Mouse (Mus musculus) E14TG2a.4 (cell line): ENCODE results near the gene Akt2.

Experiments used
- H3K27me3 ChIP-seq: 2 replicates; pipeline ENCODE4 v1.6.1; 2014; ENCODE audit warnings: low read length, control low read depth; ENCODE audit not compliant: insufficient read depth
- H3K36me3 ChIP-seq: 2 replicates; pipeline ENCODE4 v1.6.1; 2014; ENCODE audit warnings: low read length, control low read depth; ENCODE audit not compliant: insufficient read depth
- H3K4me1 ChIP-seq: replicated peaks from 2 replicates; pipeline ENCODE4 v1.6.1; 2014; ENCODE audit warnings: low read depth, low read length, control low read depth
- H3K4me3 ChIP-seq: replicated peaks from 2 replicates; pipeline ENCODE4 v1.5.1; 2014; ENCODE audit warnings: mild to moderate bottlenecking, low read length
- H3K9me3 ChIP-seq: 2 replicates; pipeline ENCODE4 v1.6.1; 2014; ENCODE audit warnings: low read length, control low read depth
- CTCF ChIP-seq: conservative IDR thresholded peaks from 2 replicates; pipeline ENCODE4 v1.5.1; 2014; ENCODE audit warnings: low read length
- NANOG ChIP-seq: IDR thresholded peaks from 2 replicates; pipeline ENCODE4 v1.6.1; 2014; ENCODE audit warnings: borderline replicate concordance, low read length, mixed read lengths
- POU5F1 ChIP-seq: IDR thresholded peaks from 2 replicates; pipeline ENCODE4 v1.6.1; 2014; ENCODE audit warnings: low read length, borderline replicate concordance

The Akt2 gene

GRCm38 (mm10) chr7:27655545-27655944, 64.2 kb downstream of the Akt2 start:
- H3K4me1 ChIP-seq = peaks cover 54% of the 10 kb centered on the region

GRCm38 (mm10) chr7:27656600-27656999, 65.2 kb downstream of the Akt2 start:
- Histone ChIP-seq H3K36me3 (no peaks in the 10 kb centered on the region), H3K9me3 (no peaks in the 10 kb centered on the region), H3K4me1 (peaks cover 48% of the 10 kb centered on the region), H3K4me3 (no peak overlapping the region), H3K27me3 (peaks cover 70% of the 10 kb centered on the region)
- no peak for TF ChIP-seq NANOG
- no peak for TF ChIP-seq CTCF
- no peak for TF ChIP-seq POU5F1

More at GRCm38 (mm10) chr7:27655545-27655944, 64.2 kb downstream of the Akt2 start:
- TF ChIP-seq POU5F1 = no peak
- no peak for TF ChIP-seq NANOG
- no peak for TF ChIP-seq CTCF
- peaks cover 67% of the 10 kb centered on the region for H3K27me3 ChIP-seq
- no peaks in the 10 kb centered on the region for H3K9me3 ChIP-seq
- H3K4me3 ChIP-seq = no peak overlapping the region
- no peaks in the 10 kb centered on the region for H3K36me3 ChIP-seq

GRCm38 (mm10) chr7:27657824-27658395, 66.6 kb downstream of the Akt2 start:
- H3K4me3 ChIP-seq = peak overlapping the region; percentile 72
- H3K4me1 ChIP-seq = peaks cover 45% of the 10 kb centered on the region
- TF ChIP-seq CTCF = no peak
- TF ChIP-seq NANOG = no peak
- TF ChIP-seq POU5F1 = no peak
- 0 out of 2 replicates have a peak, but pooled peaks cover 2% of the 10 kb centered on the region for H3K36me3 ChIP-seq
- H3K27me3 ChIP-seq = peaks cover 75% of the 10 kb centered on the region
- no peaks in the 10 kb centered on the region for H3K9me3 ChIP-seq

- H3K9me3 ChIP-seq = no peaks in the 10 kb centered on the region
- 0 out of 2 replicates have a peak, but pooled peaks cover 2% of the 10 kb centered on the region for H3K36me3 ChIP-seq
- TF ChIP-seq POU5F1 (no peak), CTCF (no peak), NANOG (no peak)
- peaks cover 79% of the 10 kb centered on the region for H3K27me3 ChIP-seq
- peak overlapping the region; percentile 72 for H3K4me3 ChIP-seq
- H3K4me1 ChIP-seq = peaks cover 46% of the 10 kb centered on the region
Observed at GRCm38 (mm10) chr7:27658712-27659663, 67.6 kb downstream of the Akt2 start.

- peaks cover 5% of the 10 kb centered on the region; the same call in 1 of the 2 replicates for H3K36me3 ChIP-seq
- peaks cover 62% of the 10 kb centered on the region for H3K4me1 ChIP-seq
- TF ChIP-seq NANOG = no peak
- TF ChIP-seq POU5F1 = no peak
- no peak for TF ChIP-seq CTCF
- H3K27me3 ChIP-seq = peaks cover 62% of the 10 kb centered on the region
- H3K9me3 ChIP-seq = no peaks in the 10 kb centered on the region
- H3K4me3 ChIP-seq = no peak overlapping the region
Observed at GRCm38 (mm10) chr7:27662038-27662437, 70.7 kb downstream of the Akt2 start.

- Histone ChIP-seq H3K4me1 (peaks cover 41% of the 10 kb centered on the region), H3K4me3 (peak overlapping the region; percentile 90), H3K9me3 (no peaks in the 10 kb centered on the region), H3K27me3 (peaks cover 15% of the 10 kb centered on the region), H3K36me3 (peaks cover 43% of the 10 kb centered on the region)
- no peak for TF ChIP-seq CTCF
- TF ChIP-seq NANOG = no peak
- no peak for TF ChIP-seq POU5F1
Observed at GRCm38 (mm10) chr7:27673064-27673574, 81.8 kb downstream of the Akt2 start.

- H3K9me3 ChIP-seq = no peaks in the 10 kb centered on the region
- peaks cover 37% of the 10 kb centered on the region for H3K36me3 ChIP-seq
- peak overlapping the region; percentile 90 for H3K4me3 ChIP-seq
- peaks cover 15% of the 10 kb centered on the region for H3K27me3 ChIP-seq
- no peak for TF ChIP-seq POU5F1
- no peak for TF ChIP-seq CTCF
- no peak for TF ChIP-seq NANOG
- peaks cover 35% of the 10 kb centered on the region for H3K4me1 ChIP-seq
Observed at GRCm38 (mm10) chr7:27673575-27674131, 82.3 kb downstream of the Akt2 start.

- Histone ChIP-seq H3K9me3 (no peaks in the 10 kb centered on the region), H3K27me3 (peaks cover 15% of the 10 kb centered on the region), H3K4me1 (peaks cover 35% of the 10 kb centered on the region), H3K4me3 (peak overlapping the region; percentile 90), H3K36me3 (peaks cover 41% of the 10 kb centered on the region)
- no peak for TF ChIP-seq NANOG
- no peak for TF ChIP-seq CTCF
- TF ChIP-seq POU5F1 = no peak
Observed at GRCm38 (mm10) chr7:27674195-27674521, 82.8 kb downstream of the Akt2 start.
